Mouse (Mus musculus): ENCODE results near the gene Gtf2a2.

DNA sequence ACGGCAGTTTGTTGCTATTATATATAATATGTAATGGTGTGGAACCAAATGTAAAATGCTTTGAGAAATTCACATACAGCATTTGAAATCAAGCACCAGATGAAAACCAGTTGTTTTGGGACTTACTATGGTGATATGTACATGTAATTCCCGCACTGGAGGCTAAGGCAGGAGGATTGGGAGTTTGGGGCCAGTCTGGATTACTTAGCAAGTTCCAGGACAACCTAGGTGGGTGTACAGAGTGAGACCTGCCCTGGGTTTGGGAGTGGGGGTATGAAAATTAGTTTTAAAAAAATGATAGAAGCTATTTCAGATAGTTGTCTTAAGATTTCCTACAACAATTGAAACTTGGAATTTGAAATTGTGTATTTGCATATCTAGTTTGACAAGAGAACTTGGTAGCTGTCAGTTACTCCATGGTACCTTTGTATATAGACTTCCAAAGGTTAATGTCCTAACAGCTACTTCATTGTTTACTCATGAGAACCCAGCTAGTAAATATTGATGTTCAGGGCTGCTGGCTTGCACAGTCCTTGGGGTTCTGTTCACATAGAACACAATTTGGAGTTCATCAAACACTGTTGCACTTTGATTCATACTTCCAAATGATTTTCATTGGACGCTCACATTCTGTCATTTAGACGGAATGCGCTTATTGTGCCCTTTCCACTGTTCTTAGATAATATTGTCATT lies 1.4 kb upstream of the Gtf2a2 start:
- TF ChIP-seq CTCF (IDR thresholded peaks at IDR 0.05; ENCODE audit: low read depth) (no peak), EP300 (IDR thresholded peaks at IDR 0.05; ENCODE audit: low read depth) (no peak)

Data from heart, postnatal 0 days (tissue).